Mouse (Mus musculus) G1E (cell line): ENCODE measurements around the gene Paqr5.

ENCODE experiments used
- CTCF ChIP-seq: IDR thresholded peaks from 2 replicates; pipeline ENCODE4 v1.5.1; 2012; ENCODE audit warnings: low read depth, low read length, inconsistent platforms, mixed read lengths
- TAL1 ChIP-seq: conservative IDR thresholded peaks from 2 replicates; pipeline ENCODE4 v1.6.1; 2012; ENCODE audit warnings: low read depth, low read length, inconsistent platforms, mixed read lengths

GRCm38 (mm10) chr9:61967357-61967756, 59.3 kb downstream of the Paqr5 start:
- no peak for TF ChIP-seq CTCF
- TF ChIP-seq TAL1, result no peak
